Mouse (Mus musculus): ENCODE data around the gene Tmem259. TPM values are rescaled to one million over a fixed set of nuclear protein-coding genes. Genes with fewer than 3 reads are reported as not detected.

The Tmem259 gene
- 120 and 158 TPM in 2 replicates for polyA plus RNA-seq (2012; rRNA removed)

GRCm38 (mm10) chr10:79984195-79984816 lies at the start of gene Tmem259:
Gene Tmem259 (minus strand): TSS chr10:79984330.

DNA sequence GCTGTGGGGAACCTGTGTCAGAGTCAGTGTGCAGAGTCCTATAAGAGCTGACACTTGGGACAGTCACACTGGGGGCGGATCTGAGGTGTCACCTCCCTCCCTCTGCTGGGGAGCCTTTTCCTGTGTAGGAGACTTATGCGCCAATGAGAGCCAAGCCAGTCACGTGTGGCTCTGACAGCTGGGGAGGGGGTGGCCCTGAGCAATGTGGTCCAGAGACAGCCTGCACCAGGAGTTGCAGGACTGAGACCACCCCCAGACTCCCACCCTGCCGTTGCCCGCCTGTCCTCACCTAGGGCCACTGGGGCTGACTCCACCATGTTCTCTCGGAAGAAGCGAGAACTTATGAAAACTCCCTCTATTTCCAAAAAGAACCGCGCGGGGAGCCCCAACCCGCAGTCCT lies 32.4 kb upstream of the Tmem259 start, which contains the start of gene Arhgap45:
Arhgap45 (plus strand) TSS at position 143 of the 400 bp plus-strand sequence.

GRCm38 (mm10) chr10:79996272-79997033 lies 12.3 kb upstream of the Tmem259 start, which contains the start of gene Abca7:
Gene Abca7 (plus strand): TSS chr10:79996494.

GRCm38 (mm10) chr10:79988506-79989271 lies 4.6 kb upstream of the Tmem259 start, which contains the start of gene Cnn2:
Gene Cnn2 (plus strand): TSS chr10:79988584.

DNA sequence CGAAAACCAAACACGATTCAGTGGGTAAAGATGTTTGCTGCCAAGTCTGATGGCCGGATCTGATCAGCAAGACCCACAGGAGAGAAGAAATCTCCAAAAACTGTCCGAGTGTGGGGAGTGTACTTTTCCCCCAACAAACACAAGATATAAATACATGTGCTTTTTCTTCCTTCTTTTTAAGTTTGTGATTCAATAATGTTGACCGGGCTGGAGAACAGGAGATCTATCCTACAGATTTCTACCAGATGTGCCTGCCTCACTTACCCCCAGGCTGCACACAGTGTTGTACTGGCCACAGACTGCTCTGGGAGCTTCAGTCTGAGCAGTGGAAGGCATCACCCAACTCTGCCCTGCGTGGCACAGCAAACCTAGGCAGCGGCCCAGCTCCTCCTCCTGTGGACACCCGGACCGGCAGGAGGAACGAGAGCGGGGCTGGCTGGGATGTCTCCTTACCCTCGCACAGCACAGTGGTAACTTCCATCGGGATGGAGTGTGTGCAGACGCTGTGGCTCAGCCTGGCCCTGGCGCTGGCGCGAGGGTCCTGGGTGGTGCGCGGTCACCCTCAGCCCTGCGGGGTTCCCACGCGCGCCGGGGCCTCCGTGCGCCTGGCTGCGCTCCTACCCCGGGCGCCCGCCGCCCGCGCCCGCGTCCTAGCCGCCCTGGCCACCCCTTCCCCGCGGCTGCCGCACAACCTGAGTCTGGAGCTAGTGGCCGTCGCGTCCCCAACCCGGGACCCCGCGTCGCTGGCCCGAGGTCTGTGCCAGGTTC lies 13.5 kb downstream of the Tmem259 start, which contains the start of gene Grin3b:
Grin3b (plus strand) TSS at position 301 of the 768 bp plus-strand sequence.

GRCm38 (mm10) chr10:79959847-79960601 lies 24.1 kb downstream of the Tmem259 start, which contains the start of gene Wdr18:
Gene Wdr18 (plus strand): TSS chr10:79960152.

GRCm38 (mm10) chr10:79926491-79927323 lies 57.4 kb downstream of the Tmem259 start, which contains the start of gene Arid3a:
Gene Arid3a (plus strand): TSS chr10:79927043.

Other genes starting within 250 kb of the Tmem259 start
- gene Polrmt, start 237.7 kb downstream of the Tmem259 start, polyA plus RNA-seq (2012; rRNA removed) = 51.6 and 58.3 TPM in 2 replicates
- 0.08 and 0.26 TPM in 2 replicates for gene Fgf22, start 229.3 kb downstream of the Tmem259 start, polyA plus RNA-seq (2012; rRNA removed)
- gene Rnf126, start 217.4 kb downstream of the Tmem259 start, polyA plus RNA-seq (2012; rRNA removed) = 122 and 132 TPM in 2 replicates
- 1.00 and 2.3 TPM in 2 replicates for gene Fstl3, start 207.1 kb downstream of the Tmem259 start, polyA plus RNA-seq (2012; rRNA removed)
- 0.08 and 0.16 TPM in 2 replicates for gene Prss57, start 193.4 kb downstream of the Tmem259 start, polyA plus RNA-seq (2012; rRNA removed)
- gene Palm, start 190.8 kb downstream of the Tmem259 start, polyA plus RNA-seq (2012; rRNA removed) = 98.3 and 130 TPM in 2 replicates
- 0.64 and 0.96 TPM in 2 replicates for gene Misp, start 163.3 kb downstream of the Tmem259 start, polyA plus RNA-seq (2012; rRNA removed)
- 162 and 407 TPM in 2 replicates for gene Ptbp1, start 129.9 kb downstream of the Tmem259 start, polyA plus RNA-seq (2012; rRNA removed)
- 15.3 and 15.8 TPM in 2 replicates for gene Prtn3, start 109.9 kb downstream of the Tmem259 start, polyA plus RNA-seq (2012; rRNA removed)
- 256 and 339 TPM in 2 replicates for gene Plppr3, start 109.7 kb downstream of the Tmem259 start, polyA plus RNA-seq (2012; rRNA removed)
- gene Elane, start 98.1 kb downstream of the Tmem259 start, polyA plus RNA-seq (2012; rRNA removed) = 0.43 and 0.54 TPM in 2 replicates
- gene Cfd, start 93.5 kb downstream of the Tmem259 start, polyA plus RNA-seq (2012; rRNA removed) = 0.09 and 0.50 TPM in 2 replicates
- gene Med16, start 75.4 kb downstream of the Tmem259 start, polyA plus RNA-seq (2012; rRNA removed) = 47.8 and 59.6 TPM in 2 replicates
- not detected in 2 replicates for gene Gm26602, start 73.5 kb downstream of the Tmem259 start, polyA plus RNA-seq (2012; rRNA removed)
- gene Kiss1r, start 67.4 kb downstream of the Tmem259 start, polyA plus RNA-seq (2012; rRNA removed) = 1.2 and 1.3 TPM in 2 replicates
- 110 and 123 TPM in 2 replicates for gene R3hdm4, start 63.1 kb downstream of the Tmem259 start, polyA plus RNA-seq (2012; rRNA removed)
- 11.1 and 12.1 TPM in 2 replicates for gene Arid3a, start 57.3 kb downstream of the Tmem259 start, polyA plus RNA-seq (2012; rRNA removed)
- 40.0 and 55.7 TPM in 2 replicates for gene Wdr18, start 24.2 kb downstream of the Tmem259 start, polyA plus RNA-seq (2012; rRNA removed)
- 0.28 and 0.39 TPM in 2 replicates for gene Grin3b, start 13.6 kb downstream of the Tmem259 start, polyA plus RNA-seq (2012; rRNA removed)
- 66.5 and 128 TPM in 2 replicates for gene Cnn2, start 4.3 kb upstream of the Tmem259 start, polyA plus RNA-seq (2012; rRNA removed)
- 7.7 and 7.9 TPM in 2 replicates for gene Abca7, start 12.2 kb upstream of the Tmem259 start, polyA plus RNA-seq (2012; rRNA removed)
- 12.5 and 14.7 TPM in 2 replicates for gene Arhgap45, start 32.3 kb upstream of the Tmem259 start, polyA plus RNA-seq (2012; rRNA removed)
- 194 and 280 TPM in 2 replicates for gene Polr2e, start 55.5 kb upstream of the Tmem259 start, polyA plus RNA-seq (2012; rRNA removed)
- 416 and 440 TPM in 2 replicates for gene Gpx4, start 62.8 kb upstream of the Tmem259 start, polyA plus RNA-seq (2012; rRNA removed)
- 16.6 and 19.3 TPM in 2 replicates for gene Sbno2, start 121.2 kb upstream of the Tmem259 start, polyA plus RNA-seq (2012; rRNA removed)
- 119 and 142 TPM in 2 replicates for gene Stk11, start 131.5 kb upstream of the Tmem259 start, polyA plus RNA-seq (2012; rRNA removed)
- gene Atp5d, start 154.3 kb upstream of the Tmem259 start, polyA plus RNA-seq (2012; rRNA removed) = 329 and 334 TPM in 2 replicates
- gene Cbarp, start 156.5 kb upstream of the Tmem259 start, polyA plus RNA-seq (2012; rRNA removed) = 33.8 and 39.4 TPM in 2 replicates
- gene Midn, start 163.9 kb upstream of the Tmem259 start, polyA plus RNA-seq (2012; rRNA removed) = 171 and 228 TPM in 2 replicates
- gene Cirbp, start 181.7 kb upstream of the Tmem259 start, polyA plus RNA-seq (2012; rRNA removed) = 260 and 305 TPM in 2 replicates
- gene 1600002K03Rik, start 188.6 kb upstream of the Tmem259 start, polyA plus RNA-seq (2012; rRNA removed) = 15.7 and 18.1 TPM in 2 replicates
- 47.6 and 65.6 TPM in 2 replicates for gene Efna2, start 195.2 kb upstream of the Tmem259 start, polyA plus RNA-seq (2012; rRNA removed)
- gene Mum1, start 242.1 kb upstream of the Tmem259 start, polyA plus RNA-seq (2012; rRNA removed) = 115 and 164 TPM in 2 replicates